Mouse (Mus musculus): ENCODE data around the gene Opa3.
A peak's percentile ranks its signal among the peaks of the same experiment; 100 is the strongest.

Opa3 gene

GRCm38 (mm10) chr7:19246855-19247254 lies 18.7 kb downstream of the Opa3 start:
- no peak for DNase-seq (ENCODE audit: low spot score in 2 of 2)

- DNase-seq (ENCODE audit: low spot score in 2 of 2): no peak
These were observed 19.4 kb downstream of the Opa3 start for GRCm38 (mm10) chr7:19247511-19247910.

- no peak for DNase-seq (ENCODE audit: low spot score in 2 of 2)
These were observed 23.9 kb downstream of the Opa3 start for GRCm38 (mm10) chr7:19252078-19252477.

DNA sequence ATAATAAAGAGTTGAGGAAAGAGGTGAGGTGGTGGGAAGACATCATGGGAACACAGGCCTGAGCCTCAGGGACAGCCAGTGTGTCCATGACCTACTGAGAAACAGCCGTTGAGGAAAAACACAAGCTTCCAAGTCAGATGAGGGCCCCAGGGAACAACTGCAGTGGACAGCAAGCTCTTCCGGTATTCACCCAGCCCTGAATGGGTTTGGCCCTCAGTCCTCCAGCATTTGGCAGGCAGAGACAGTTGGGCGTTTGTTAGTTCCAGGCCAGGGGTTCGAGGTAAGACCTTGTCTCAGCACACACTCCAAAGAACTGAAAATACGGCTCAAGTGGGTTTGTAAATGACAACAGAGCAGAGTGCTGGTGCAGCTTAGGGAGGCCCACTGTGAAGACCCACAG lies 25.3 kb downstream of the Opa3 start:
- no peak for DNase-seq (ENCODE audit: low spot score in 2 of 2)

- no peak for DNase-seq (ENCODE audit: low spot score in 2 of 2)
These were observed 27.3 kb downstream of the Opa3 start for GRCm38 (mm10) chr7:19255395-19255794.

GRCm38 (mm10) chr7:19256567-19256966 lies 28.4 kb downstream of the Opa3 start:
- no peak for DNase-seq (ENCODE audit: low spot score in 2 of 2)

DNA sequence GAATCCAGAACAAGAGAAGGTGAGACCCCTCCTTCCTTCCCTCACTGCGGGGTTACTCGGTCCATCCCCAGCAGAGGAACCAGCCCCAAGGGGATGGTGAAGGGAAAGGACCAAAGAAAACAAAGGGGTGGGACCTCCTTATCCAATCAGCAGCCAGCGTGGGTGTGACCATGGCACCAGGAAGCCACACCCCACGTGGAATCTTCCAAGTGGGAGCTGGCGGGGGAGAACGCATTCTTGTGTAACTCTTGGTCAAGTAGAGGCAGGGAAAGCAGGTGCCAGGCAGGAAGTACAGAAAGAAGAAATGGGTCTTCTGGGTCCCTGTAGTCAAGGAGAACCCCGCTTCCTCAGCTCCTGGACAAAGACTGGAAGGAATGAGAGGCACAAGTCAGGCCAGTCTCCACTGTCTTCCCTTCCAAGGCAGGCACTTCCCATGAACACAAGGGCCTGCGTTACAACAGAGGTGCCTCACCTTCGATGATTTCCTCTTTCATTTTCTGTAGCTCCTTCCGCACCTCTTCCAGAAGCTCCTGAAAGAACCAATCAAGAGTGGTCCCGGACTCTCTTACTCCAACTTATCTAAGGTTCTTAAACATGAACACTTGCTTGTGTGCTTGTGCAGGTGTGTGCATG lies 29.4 kb downstream of the Opa3 start:
- peak; percentile 57 to 75 for DNase-seq (ENCODE audit: low spot score in 2 of 2)

DNA sequence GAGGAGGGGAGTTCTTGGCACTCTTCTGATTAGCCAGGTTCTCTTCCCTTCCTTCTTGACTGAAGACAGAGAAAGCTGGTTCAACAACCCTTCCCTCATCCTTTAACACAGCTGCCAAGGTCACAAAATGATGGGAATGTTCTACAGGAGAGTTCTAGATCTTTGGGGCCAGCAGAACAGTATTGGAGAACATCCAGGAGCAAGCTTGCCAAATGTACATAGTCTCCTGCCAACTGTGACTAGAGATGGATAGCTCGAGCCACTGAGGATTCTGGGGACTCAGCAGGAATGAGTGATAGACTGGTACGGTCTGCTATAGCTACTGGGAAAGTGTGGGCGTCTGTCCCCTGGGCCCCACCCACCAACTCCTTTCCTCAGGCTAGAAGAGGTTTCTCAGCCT lies 30.2 kb downstream of the Opa3 start:
- no peak for DNase-seq (ENCODE audit: low spot score in 2 of 2)

- DNase-seq (ENCODE audit: low spot score in 2 of 2): peak in 1 of 2 experiments; percentile 28
These were observed 37.0 kb downstream of the Opa3 start for GRCm38 (mm10) chr7:19265147-19265546.

DNA sequence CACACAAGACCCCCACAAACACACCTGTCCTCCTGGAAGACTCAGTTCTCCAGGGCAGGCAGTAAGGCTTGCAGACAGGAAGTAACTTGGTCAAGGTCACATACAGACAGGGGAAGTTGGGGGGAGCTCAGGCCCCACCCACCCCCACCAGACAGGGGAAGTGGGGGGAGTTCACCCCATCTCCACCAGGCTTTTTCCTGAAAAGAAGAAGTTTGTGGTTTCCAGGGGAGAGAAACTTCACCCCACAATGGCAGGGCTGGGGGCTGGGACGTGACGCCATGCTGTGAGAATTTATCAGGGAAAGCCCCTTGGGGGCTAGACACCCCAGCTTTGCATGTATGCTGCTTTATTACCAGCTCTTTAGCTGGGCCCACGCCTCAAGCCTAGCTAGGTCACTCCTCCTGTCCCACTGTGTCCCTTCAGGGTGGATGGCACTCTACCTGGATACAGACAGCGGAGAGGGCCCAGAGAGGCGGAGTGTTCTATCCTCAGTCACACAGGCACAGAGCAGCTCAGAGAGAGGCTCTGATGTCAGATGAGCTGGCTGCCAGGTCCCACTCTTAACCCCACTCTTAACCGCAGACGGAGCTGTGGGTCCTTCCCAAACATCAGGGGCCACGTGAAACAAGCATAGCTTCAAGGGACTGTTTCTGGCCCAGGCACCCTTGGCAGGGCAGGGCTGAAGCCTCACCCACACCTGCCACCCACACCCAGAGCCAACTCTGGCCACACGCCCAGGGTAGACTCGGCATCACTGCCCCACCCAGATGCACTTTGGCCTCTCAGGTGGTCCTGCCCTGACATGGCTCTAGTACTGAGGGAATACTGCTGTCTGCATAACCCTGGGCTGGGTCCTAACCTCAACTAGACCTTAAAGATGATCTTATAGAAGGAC lies 38.0 kb downstream of the Opa3 start:
- DNase-seq (ENCODE audit: low spot score in 2 of 2): peak; percentile 88 to 89

- no peak for DNase-seq (ENCODE audit: low spot score in 2 of 2)
These were observed 38.9 kb downstream of the Opa3 start for GRCm38 (mm10) chr7:19267051-19267450.

DNA sequence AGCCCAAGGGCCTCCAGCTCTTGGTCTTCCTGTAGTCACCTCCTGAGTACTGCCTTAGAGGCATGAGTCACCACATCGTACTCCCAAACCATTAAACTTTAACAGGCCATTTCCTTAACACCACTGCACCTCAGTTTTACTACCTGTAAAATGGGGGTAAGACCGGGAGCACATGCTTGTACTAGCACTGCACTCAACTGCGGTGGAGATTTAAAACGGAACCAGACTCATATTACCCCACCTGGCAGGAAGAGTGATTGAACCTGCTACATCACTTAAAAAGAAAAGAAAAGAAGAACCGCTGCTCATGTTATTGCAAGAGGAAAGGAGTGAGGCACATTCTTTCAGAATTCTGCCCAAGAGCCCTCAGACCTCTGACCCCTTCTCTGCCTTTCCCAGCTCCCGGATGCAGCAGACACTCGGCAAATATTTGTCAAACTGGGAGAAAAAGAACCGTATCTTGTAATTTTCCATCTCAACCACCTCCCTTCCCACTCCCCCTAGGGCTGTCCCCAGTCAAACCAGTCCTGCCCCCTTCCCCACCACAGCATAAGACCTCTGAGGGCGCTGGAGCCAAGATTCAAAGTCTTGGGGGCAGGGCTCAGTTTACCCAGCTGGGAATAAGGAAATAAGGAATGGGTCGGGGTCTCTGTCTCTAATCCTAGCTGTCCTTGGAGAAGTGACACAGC lies 41.0 kb downstream of the Opa3 start:
- DNase-seq (ENCODE audit: low spot score in 2 of 2): peak in 1 of 2 experiments; percentile 50

DNA sequence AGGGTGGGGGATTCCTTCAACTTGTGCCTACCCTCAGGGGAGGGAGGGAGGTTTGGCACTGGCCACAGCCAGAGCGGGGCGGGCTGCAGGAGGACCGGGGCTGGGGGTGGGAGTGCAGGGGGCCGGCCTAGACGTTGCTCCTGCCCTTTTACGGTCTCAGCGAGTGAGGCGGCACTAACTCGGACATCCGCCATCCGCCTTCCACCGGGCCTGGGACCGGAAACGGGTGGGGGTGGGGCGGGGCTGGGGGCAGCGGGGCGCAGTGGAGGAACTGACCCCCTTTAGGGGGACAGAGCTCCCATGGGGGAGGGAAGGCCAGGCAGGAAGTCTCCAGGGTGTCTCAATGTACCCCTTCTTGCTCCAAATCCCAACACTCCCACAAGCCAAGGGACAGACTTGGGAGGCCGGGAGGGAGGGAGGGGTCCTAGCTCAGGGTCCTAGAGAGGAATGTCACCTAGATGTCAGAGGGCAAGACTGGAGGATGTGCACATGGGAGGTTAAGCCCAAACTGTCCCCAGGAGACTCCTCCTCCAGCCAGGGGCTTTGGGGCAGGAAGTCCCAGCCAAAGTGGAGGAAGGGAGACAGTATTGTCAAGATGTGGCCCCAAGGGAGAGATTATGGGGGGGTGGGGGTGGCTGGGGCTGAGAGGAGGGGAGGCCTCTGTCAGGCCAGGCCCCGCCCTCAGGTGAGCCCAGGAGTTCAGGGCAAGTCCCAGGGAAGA lies 41.7 kb downstream of the Opa3 start:
- DNase-seq (ENCODE audit: low spot score in 2 of 2): peak; percentile 75

DNA sequence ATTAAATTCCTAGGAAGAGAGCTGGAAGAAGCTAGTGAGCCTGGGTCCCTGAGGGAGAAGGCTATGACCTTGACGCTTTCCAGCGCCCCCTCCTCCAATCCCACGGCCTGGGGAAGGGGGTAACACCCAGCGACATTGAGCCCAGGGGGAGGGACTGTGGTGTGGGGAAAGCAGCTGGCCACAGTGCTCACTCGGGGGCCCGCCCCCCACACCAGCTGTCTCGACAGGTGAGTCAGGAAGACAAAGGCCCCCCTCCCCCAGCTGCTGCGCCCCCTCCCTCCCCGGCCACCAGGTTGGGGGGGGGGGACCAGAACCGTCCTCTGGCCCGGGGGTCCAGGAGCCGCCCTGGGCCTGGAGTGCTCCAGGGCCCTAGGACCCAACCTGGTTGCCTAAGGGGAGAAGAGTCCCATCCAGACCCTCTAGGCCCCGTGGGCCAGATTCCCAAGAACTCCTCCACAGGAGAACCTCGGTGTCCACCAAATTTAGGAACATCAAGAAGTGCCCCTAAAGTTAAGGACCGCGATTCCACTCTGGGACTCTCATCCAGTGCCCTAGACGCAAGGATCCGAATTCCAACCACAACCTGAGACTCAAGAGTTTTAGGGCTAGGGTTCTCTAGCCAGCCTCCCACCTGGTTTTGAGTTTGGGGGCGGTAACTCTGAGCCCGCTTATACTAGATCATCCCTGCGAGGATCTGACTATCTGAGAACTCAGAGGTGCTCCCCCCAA lies 42.5 kb downstream of the Opa3 start:
- peak; percentile 47 to 52 for DNase-seq (ENCODE audit: low spot score in 2 of 2)

DNA sequence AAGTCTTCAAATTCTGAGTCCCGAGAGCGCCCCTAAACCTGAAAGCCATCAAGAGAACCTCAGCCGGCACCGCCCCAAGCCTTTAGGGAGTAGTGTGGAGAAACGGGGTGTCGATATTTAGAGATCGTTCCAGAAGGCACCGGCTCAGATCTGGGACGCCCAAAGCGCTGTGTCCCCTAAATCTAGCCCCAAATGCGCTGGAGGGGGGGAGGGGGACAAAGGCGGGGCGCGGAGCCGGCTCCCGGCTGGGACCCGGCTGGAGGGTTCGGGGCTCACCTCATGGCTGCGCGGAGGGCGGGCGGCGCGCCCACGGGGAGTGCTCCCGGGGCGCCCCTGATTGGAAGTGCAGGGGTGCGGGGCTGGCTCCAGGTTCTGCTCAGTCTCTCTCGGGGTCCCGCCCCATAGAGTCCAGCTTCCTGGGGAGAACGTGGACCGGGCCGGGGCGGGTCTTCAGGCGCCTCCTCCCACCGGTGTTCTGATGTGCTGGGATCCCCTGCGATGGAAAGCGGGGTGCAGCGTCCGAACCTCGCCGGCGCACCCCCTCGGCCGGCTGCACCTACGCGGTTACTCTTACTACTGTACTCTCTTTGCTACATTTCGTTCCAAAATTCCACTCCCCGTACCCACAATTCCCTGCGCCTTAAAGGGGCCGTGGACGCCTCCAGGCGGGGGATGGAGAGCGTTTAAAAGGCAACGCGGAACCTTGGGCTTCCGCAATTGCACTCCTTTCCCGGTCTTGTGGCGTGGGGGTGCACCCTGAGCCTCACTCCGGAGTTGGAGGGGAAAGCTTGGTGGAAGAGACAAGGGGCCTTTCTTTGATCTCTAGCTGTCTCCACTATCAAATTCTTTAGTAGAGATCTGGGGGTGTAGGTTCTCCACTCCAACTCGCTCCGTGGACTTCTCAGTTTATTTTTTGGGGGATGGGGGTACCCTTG lies 43.4 kb downstream of the Opa3 start, which contains the start of gene Vasp:
Gene Vasp (minus strand): TSS at position 580 of the 935 bp plus-strand sequence.
- DNase-seq (ENCODE audit: low spot score in 2 of 2): peak; percentile 85 to 90

GRCm38 (mm10) chr7:19272173-19272764 lies 44.1 kb downstream of the Opa3 start:
- DNase-seq (ENCODE audit: low spot score in 2 of 2): peak; percentile 87

DNA sequence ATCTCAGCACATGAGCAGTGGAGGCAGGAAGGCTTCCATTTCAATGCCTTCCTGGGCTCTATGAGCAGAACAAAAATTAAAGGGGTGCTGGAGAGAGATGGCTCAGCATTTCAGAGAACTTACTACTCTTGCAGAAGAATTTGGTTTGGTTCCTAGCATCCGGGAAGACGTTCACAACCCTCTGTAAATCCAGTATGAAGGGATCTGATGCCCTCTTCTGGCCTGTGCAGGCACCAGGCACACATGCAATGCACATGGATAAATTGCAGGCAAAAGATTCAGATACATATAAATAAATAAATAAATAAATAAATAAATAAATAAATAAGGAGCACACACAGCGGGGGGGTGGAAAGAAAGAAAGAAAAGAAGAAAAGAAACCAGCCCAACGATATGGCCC lies 48.1 kb downstream of the Opa3 start:
- no peak for DNase-seq (ENCODE audit: low spot score in 2 of 2)

DNA sequence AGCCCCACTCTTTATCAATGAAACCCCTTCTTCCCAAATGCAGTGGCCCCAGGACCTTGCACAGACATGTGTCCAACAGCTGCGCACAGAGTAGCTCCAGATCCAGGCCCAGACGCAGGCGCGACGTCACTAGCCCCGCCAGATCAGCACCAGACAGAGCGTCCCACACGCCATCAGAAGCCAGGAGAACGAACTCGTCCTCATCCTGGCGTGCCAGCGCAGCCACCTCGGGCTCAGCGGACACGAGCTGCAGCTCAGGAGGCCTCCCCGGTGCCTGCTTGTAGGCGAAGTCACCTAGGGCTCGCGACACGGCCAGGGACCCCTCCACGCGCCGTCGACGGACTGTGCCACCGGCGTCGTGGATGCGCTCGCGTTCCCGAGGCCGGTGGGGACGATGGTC lies 50.9 kb downstream of the Opa3 start:
- no peak for DNase-seq (ENCODE audit: low spot score in 2 of 2)

GRCm38 (mm10) chr7:19279581-19280114 lies 51.5 kb downstream of the Opa3 start, which contains the start of gene Ppm1n:
Gene Ppm1n (minus strand): TSS chr7:19280064.
- no peak for DNase-seq (ENCODE audit: low spot score in 2 of 2)

Measured in spleen, postnatal 36 days (tissue).